Mouse (Mus musculus): ENCODE results near the gene Rnf7.

DNA sequence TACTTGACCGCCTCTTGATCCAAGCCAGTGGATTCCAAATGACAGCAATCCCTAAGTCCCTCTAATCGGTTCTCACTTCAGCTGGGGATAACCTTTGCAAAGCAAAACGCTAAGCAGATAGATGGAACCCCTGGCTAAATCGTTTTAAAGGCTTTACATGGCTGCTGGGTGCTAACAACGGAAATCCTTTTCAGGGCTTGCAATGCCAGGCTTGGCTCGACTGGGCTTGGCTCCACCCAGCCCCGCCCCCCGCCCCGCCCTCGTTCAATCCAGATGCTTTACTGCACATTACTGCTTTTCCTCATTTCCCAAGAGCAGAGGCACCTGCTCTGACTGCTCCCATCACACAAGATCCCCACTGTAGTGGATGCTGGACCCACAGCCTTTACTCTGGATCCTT, 36.4 kb downstream of the Rnf7 start:
- TF ChIP-seq GATA1 (IDR thresholded peaks at IDR 0.05; ENCODE audit: low read length): no peak
- no peak for TF ChIP-seq TAL1 (IDR thresholded peaks at IDR 0.05; ENCODE audit: low read length)
